Mouse (Mus musculus): ENCODE data around the gene Tmem210. TPM values are rescaled to one million over a fixed set of nuclear protein-coding genes. Genes with fewer than 3 reads are reported as not detected.

The Tmem210 gene
- polyA plus RNA-seq (2014; fragmentation: Illumina TruSeq; extraction: RNeasy Lipid Tissue Mini Kit (QIAGEN cat#74804); ENCODE audit: low read depth, low replicate concordance) = not detected

GRCm38 (mm10) chr2:25287927-25288649 is at the start of gene Tmem210:
TSS of gene Tmem210 (plus strand) at chr2:25288145.

GRCm38 (mm10) chr2:25242101-25242506 is 45.8 kb upstream of the Tmem210 start, which contains the start of the genes Rnf208 and Cysrt1:
TSS of gene Rnf208 (plus strand) at chr2:25242255.
TSS of gene Cysrt1 (minus strand) at chr2:25242452.

GRCm38 (mm10) chr2:25246183-25247072 is 41.5 kb upstream of the Tmem210 start, which contains the start of gene AL732309.1:
TSS of gene AL732309.1 (minus strand) at chr2:25246863.

GRCm38 (mm10) chr2:25255284-25255779 is 32.6 kb upstream of the Tmem210 start, which contains the start of gene Tmem203:
TSS of gene Tmem203 (plus strand) at chr2:25255439.

GRCm38 (mm10) chr2:25262291-25262767 is 25.6 kb upstream of the Tmem210 start, which contains the start of gene Tprn:
TSS of gene Tprn (plus strand) at chr2:25262618.

GRCm38 (mm10) chr2:25271827-25272511 is 16.0 kb upstream of the Tmem210 start, which contains the start of the genes Ssna1 and Anapc2:
TSS of gene Ssna1 (minus strand) at chr2:25272438.
TSS of gene Anapc2 (plus strand) at chr2:25272478.

GRCm38 (mm10) chr2:25289651-25290050 is 1.7 kb downstream of the Tmem210 start, which contains the start of gene Lrrc26:
TSS of gene Lrrc26 (plus strand) at chr2:25289915.

GRCm38 (mm10) chr2:25318971-25319773 is 31.2 kb downstream of the Tmem210 start, which contains the start of gene Grin1:
TSS of gene Grin1 (minus strand) at chr2:25319187.

GRCm38 (mm10) chr2:25332286-25333160 is 44.6 kb downstream of the Tmem210 start, which contains the start of gene Man1b1:
TSS of gene Man1b1 (plus strand) at chr2:25332338.

Other genes with a start within 250 kb of the Tmem210 start
- gene Nsmf, start 233.8 kb upstream of the Tmem210 start, polyA plus RNA-seq (2014; fragmentation: Illumina TruSeq; extraction: RNeasy Lipid Tissue Mini Kit (QIAGEN cat#74804); ENCODE audit: low read depth, low replicate concordance) = 3.6 TPM
- 0.20 TPM for gene Entpd8, start 207.8 kb upstream of the Tmem210 start, polyA plus RNA-seq (2014; fragmentation: Illumina TruSeq; extraction: RNeasy Lipid Tissue Mini Kit (QIAGEN cat#74804); ENCODE audit: low read depth, low replicate concordance)
- not detected for gene Noxa1, start 193.0 kb upstream of the Tmem210 start, polyA plus RNA-seq (2014; fragmentation: Illumina TruSeq; extraction: RNeasy Lipid Tissue Mini Kit (QIAGEN cat#74804); ENCODE audit: low read depth, low replicate concordance)
- gene Nrarp, start 107.4 kb upstream of the Tmem210 start, polyA plus RNA-seq (2014; fragmentation: Illumina TruSeq; extraction: RNeasy Lipid Tissue Mini Kit (QIAGEN cat#74804); ENCODE audit: low read depth, low replicate concordance) = 1.2 TPM
- 0.17 TPM for gene Tor4a, start 91.3 kb upstream of the Tmem210 start, polyA plus RNA-seq (2014; fragmentation: Illumina TruSeq; extraction: RNeasy Lipid Tissue Mini Kit (QIAGEN cat#74804); ENCODE audit: low read depth, low replicate concordance)
- 4.2 TPM for gene Nelfb, start 76.7 kb upstream of the Tmem210 start, polyA plus RNA-seq (2014; fragmentation: Illumina TruSeq; extraction: RNeasy Lipid Tissue Mini Kit (QIAGEN cat#74804); ENCODE audit: low read depth, low replicate concordance)
- gene Stpg3, start 73.5 kb upstream of the Tmem210 start, polyA plus RNA-seq (2014; fragmentation: Illumina TruSeq; extraction: RNeasy Lipid Tissue Mini Kit (QIAGEN cat#74804); ENCODE audit: low read depth, low replicate concordance) = 21.6 TPM
- 145 TPM for gene Fam166a, start 69.4 kb upstream of the Tmem210 start, polyA plus RNA-seq (2014; fragmentation: Illumina TruSeq; extraction: RNeasy Lipid Tissue Mini Kit (QIAGEN cat#74804); ENCODE audit: low read depth, low replicate concordance)
- 327 TPM for gene Tubb4b, start 63.4 kb upstream of the Tmem210 start, polyA plus RNA-seq (2014; fragmentation: Illumina TruSeq; extraction: RNeasy Lipid Tissue Mini Kit (QIAGEN cat#74804); ENCODE audit: low read depth, low replicate concordance)
- gene Slc34a3, start 53.8 kb upstream of the Tmem210 start, polyA plus RNA-seq (2014; fragmentation: Illumina TruSeq; extraction: RNeasy Lipid Tissue Mini Kit (QIAGEN cat#74804); ENCODE audit: low read depth, low replicate concordance) = not detected
- not detected for gene Rnf224, start 51.4 kb upstream of the Tmem210 start, polyA plus RNA-seq (2014; fragmentation: Illumina TruSeq; extraction: RNeasy Lipid Tissue Mini Kit (QIAGEN cat#74804); ENCODE audit: low read depth, low replicate concordance)
- not detected for gene Rnf208, start 45.9 kb upstream of the Tmem210 start, polyA plus RNA-seq (2014; fragmentation: Illumina TruSeq; extraction: RNeasy Lipid Tissue Mini Kit (QIAGEN cat#74804); ENCODE audit: low read depth, low replicate concordance)
- gene Cysrt1, start 45.7 kb upstream of the Tmem210 start, polyA plus RNA-seq (2014; fragmentation: Illumina TruSeq; extraction: RNeasy Lipid Tissue Mini Kit (QIAGEN cat#74804); ENCODE audit: low read depth, low replicate concordance) = not detected
- 1.1 TPM for gene AL732309.1, start 41.3 kb upstream of the Tmem210 start, polyA plus RNA-seq (2014; fragmentation: Illumina TruSeq; extraction: RNeasy Lipid Tissue Mini Kit (QIAGEN cat#74804); ENCODE audit: low read depth, low replicate concordance)
- gene Tmem203, start 32.7 kb upstream of the Tmem210 start, polyA plus RNA-seq (2014; fragmentation: Illumina TruSeq; extraction: RNeasy Lipid Tissue Mini Kit (QIAGEN cat#74804); ENCODE audit: low read depth, low replicate concordance) = 0.80 TPM
- 24.4 TPM for gene Tprn, start 25.5 kb upstream of the Tmem210 start, polyA plus RNA-seq (2014; fragmentation: Illumina TruSeq; extraction: RNeasy Lipid Tissue Mini Kit (QIAGEN cat#74804); ENCODE audit: low read depth, low replicate concordance)
- 4.1 TPM for gene Ssna1, start 15.7 kb upstream of the Tmem210 start, polyA plus RNA-seq (2014; fragmentation: Illumina TruSeq; extraction: RNeasy Lipid Tissue Mini Kit (QIAGEN cat#74804); ENCODE audit: low read depth, low replicate concordance)
- 3.3 TPM for gene Anapc2, start 15.7 kb upstream of the Tmem210 start, polyA plus RNA-seq (2014; fragmentation: Illumina TruSeq; extraction: RNeasy Lipid Tissue Mini Kit (QIAGEN cat#74804); ENCODE audit: low read depth, low replicate concordance)
- gene Lrrc26, start 1.8 kb downstream of the Tmem210 start, polyA plus RNA-seq (2014; fragmentation: Illumina TruSeq; extraction: RNeasy Lipid Tissue Mini Kit (QIAGEN cat#74804); ENCODE audit: low read depth, low replicate concordance) = not detected
- not detected for gene Grin1, start 31.0 kb downstream of the Tmem210 start, polyA plus RNA-seq (2014; fragmentation: Illumina TruSeq; extraction: RNeasy Lipid Tissue Mini Kit (QIAGEN cat#74804); ENCODE audit: low read depth, low replicate concordance)
- gene Man1b1, start 44.2 kb downstream of the Tmem210 start, polyA plus RNA-seq (2014; fragmentation: Illumina TruSeq; extraction: RNeasy Lipid Tissue Mini Kit (QIAGEN cat#74804); ENCODE audit: low read depth, low replicate concordance) = 21.6 TPM
- gene Dpp7, start 68.2 kb downstream of the Tmem210 start, polyA plus RNA-seq (2014; fragmentation: Illumina TruSeq; extraction: RNeasy Lipid Tissue Mini Kit (QIAGEN cat#74804); ENCODE audit: low read depth, low replicate concordance) = 0.50 TPM
- 0.10 TPM for gene Uap1l1, start 77.5 kb downstream of the Tmem210 start, polyA plus RNA-seq (2014; fragmentation: Illumina TruSeq; extraction: RNeasy Lipid Tissue Mini Kit (QIAGEN cat#74804); ENCODE audit: low read depth, low replicate concordance)
- 0.06 TPM for gene Sapcd2, start 84.2 kb downstream of the Tmem210 start, polyA plus RNA-seq (2014; fragmentation: Illumina TruSeq; extraction: RNeasy Lipid Tissue Mini Kit (QIAGEN cat#74804); ENCODE audit: low read depth, low replicate concordance)
- 0.10 TPM for gene Entpd2, start 107.7 kb downstream of the Tmem210 start, polyA plus RNA-seq (2014; fragmentation: Illumina TruSeq; extraction: RNeasy Lipid Tissue Mini Kit (QIAGEN cat#74804); ENCODE audit: low read depth, low replicate concordance)
- gene Npdc1, start 111.2 kb downstream of the Tmem210 start, polyA plus RNA-seq (2014; fragmentation: Illumina TruSeq; extraction: RNeasy Lipid Tissue Mini Kit (QIAGEN cat#74804); ENCODE audit: low read depth, low replicate concordance) = 0.70 TPM
- gene Fut7, start 135.1 kb downstream of the Tmem210 start, polyA plus RNA-seq (2014; fragmentation: Illumina TruSeq; extraction: RNeasy Lipid Tissue Mini Kit (QIAGEN cat#74804); ENCODE audit: low read depth, low replicate concordance) = not detected
- gene Abca2, start 140.6 kb downstream of the Tmem210 start, polyA plus RNA-seq (2014; fragmentation: Illumina TruSeq; extraction: RNeasy Lipid Tissue Mini Kit (QIAGEN cat#74804); ENCODE audit: low read depth, low replicate concordance) = 0.34 TPM
- gene Clic3, start 168.7 kb downstream of the Tmem210 start, polyA plus RNA-seq (2014; fragmentation: Illumina TruSeq; extraction: RNeasy Lipid Tissue Mini Kit (QIAGEN cat#74804); ENCODE audit: low read depth, low replicate concordance) = not detected
- gene Paxx, start 172.9 kb downstream of the Tmem210 start, polyA plus RNA-seq (2014; fragmentation: Illumina TruSeq; extraction: RNeasy Lipid Tissue Mini Kit (QIAGEN cat#74804); ENCODE audit: low read depth, low replicate concordance) = 2.9 TPM
- 27.8 TPM for gene Ptgds, start 181.9 kb downstream of the Tmem210 start, polyA plus RNA-seq (2014; fragmentation: Illumina TruSeq; extraction: RNeasy Lipid Tissue Mini Kit (QIAGEN cat#74804); ENCODE audit: low read depth, low replicate concordance)
- not detected for gene Lcn12, start 205.8 kb downstream of the Tmem210 start, polyA plus RNA-seq (2014; fragmentation: Illumina TruSeq; extraction: RNeasy Lipid Tissue Mini Kit (QIAGEN cat#74804); ENCODE audit: low read depth, low replicate concordance)
- 6.6 TPM for gene Fbxw5, start 212.6 kb downstream of the Tmem210 start, polyA plus RNA-seq (2014; fragmentation: Illumina TruSeq; extraction: RNeasy Lipid Tissue Mini Kit (QIAGEN cat#74804); ENCODE audit: low read depth, low replicate concordance)
- 7.9 TPM for gene C8g, start 213.6 kb downstream of the Tmem210 start, polyA plus RNA-seq (2014; fragmentation: Illumina TruSeq; extraction: RNeasy Lipid Tissue Mini Kit (QIAGEN cat#74804); ENCODE audit: low read depth, low replicate concordance)